Mouse (Mus musculus): Measurements from ENCODE around the gene Mrps7. TPM values are rescaled to one million over a fixed set of nuclear protein-coding genes. Genes with fewer than 3 reads are reported as not detected.

Mrps7 gene
- polyA plus RNA-seq, 1 experiment from 2014 or later: 95.6 TPM

GRCm38 (mm10) chr11:115598309-115598708, 5.4 kb upstream of the Mrps7 start:
- Histone ChIP-seq H3K9me3 (ENCODE audit: low read depth, low read length) (no peaks in the 10 kb centered on the region), H3K4me1 (ENCODE audit: insufficient read depth) (peaks cover 7% of the 10 kb centered on the region), H3K36me3 (ENCODE audit: insufficient read depth) (peaks cover 55% of the 10 kb centered on the region), H3K27ac (ENCODE audit: low read depth) (no peak overlapping the region), H3K9ac (no peak overlapping the region), H3K4me2 (no peak overlapping the region), H3K4me3 (ENCODE audit: low read depth, low read length) (no peak overlapping the region), H3K27me3 (ENCODE audit: insufficient read depth, low read length) (no peaks in the 10 kb centered on the region)
- ATAC-seq (ENCODE audit: insufficient read depth) (no peak), DNase-seq (no peak)
- 90% methylated on average over 4 of the region's 4 CpGs for WGBS
- TF ChIP-seq CTCF (IDR thresholded peaks at IDR 0.05; ENCODE audit: low read depth): no peak

GRCm38 (mm10) chr11:115599722-115600121, 4.0 kb upstream of the Mrps7 start:
- ATAC-seq (ENCODE audit: insufficient read depth): no peak
- H3K36me3 ChIP-seq (ENCODE audit: insufficient read depth): peaks cover 42% of the 10 kb centered on the region

GRCm38 (mm10) chr11:115600743-115601142, 3.0 kb upstream of the Mrps7 start:
- H3K36me3 ChIP-seq (ENCODE audit: insufficient read depth): peaks cover 41% of the 10 kb centered on the region
- 89% methylated on average over 15 of the region's 15 CpGs for WGBS
- DNase-seq (no peak), ATAC-seq (ENCODE audit: insufficient read depth) (no peak)
- no peak for TF ChIP-seq CTCF (IDR thresholded peaks at IDR 0.05; ENCODE audit: low read depth)
- no peak overlapping the region for H3K9ac ChIP-seq
- no peak overlapping the region for H3K4me2 ChIP-seq
- H3K27me3 ChIP-seq (ENCODE audit: insufficient read depth, low read length): no peaks in the 10 kb centered on the region
- no peaks in the 10 kb centered on the region for H3K9me3 ChIP-seq (ENCODE audit: low read depth, low read length)
- no peak overlapping the region for H3K27ac ChIP-seq (ENCODE audit: low read depth)
- H3K4me1 ChIP-seq (ENCODE audit: insufficient read depth): peaks cover 13% of the 10 kb centered on the region
- H3K4me3 ChIP-seq (ENCODE audit: low read depth, low read length): no peak overlapping the region

More at GRCm38 (mm10) chr11:115599722-115600121, 4.0 kb upstream of the Mrps7 start:
- Histone ChIP-seq H3K4me3 (ENCODE audit: low read depth, low read length) (no peak overlapping the region), H3K27ac (ENCODE audit: low read depth) (no peak overlapping the region), H3K4me2 (no peak overlapping the region), H3K4me1 (ENCODE audit: insufficient read depth) (peaks cover 9% of the 10 kb centered on the region), H3K27me3 (ENCODE audit: insufficient read depth, low read length) (no peaks in the 10 kb centered on the region), H3K9ac (no peak overlapping the region), H3K9me3 (ENCODE audit: low read depth, low read length) (no peaks in the 10 kb centered on the region)
- WGBS: 94% methylated on average over 7 of the region's 7 CpGs
- no peak for DNase-seq
- no peak for TF ChIP-seq CTCF (IDR thresholded peaks at IDR 0.05; ENCODE audit: low read depth)

- Histone ChIP-seq H3K36me3 (ENCODE audit: insufficient read depth) (peaks cover 41% of the 10 kb centered on the region), H3K4me2 (no peak overlapping the region), H3K4me3 (ENCODE audit: low read depth, low read length) (no peak overlapping the region), H3K9ac (no peak overlapping the region), H3K27ac (ENCODE audit: low read depth) (no peak overlapping the region), H3K27me3 (ENCODE audit: insufficient read depth, low read length) (no peaks in the 10 kb centered on the region), H3K9me3 (ENCODE audit: low read depth, low read length) (no peaks in the 10 kb centered on the region), H3K4me1 (ENCODE audit: insufficient read depth) (peaks cover 13% of the 10 kb centered on the region)
- WGBS: 74% methylated on average over 4 of the region's 4 CpGs
- DNase-seq (no peak), ATAC-seq (ENCODE audit: insufficient read depth) (no peak)
- TF ChIP-seq CTCF (IDR thresholded peaks at IDR 0.05; ENCODE audit: low read depth): no peak
Measured at GRCm38 (mm10) chr11:115601174-115601573, 2.6 kb upstream of the Mrps7 start.

- Histone ChIP-seq H3K4me3 (ENCODE audit: low read depth, low read length) (peak overlapping the region; percentile 98), H3K4me1 (ENCODE audit: insufficient read depth) (peaks cover 13% of the 10 kb centered on the region), H3K27me3 (ENCODE audit: insufficient read depth, low read length) (no peaks in the 10 kb centered on the region), H3K36me3 (ENCODE audit: insufficient read depth) (peaks cover 42% of the 10 kb centered on the region), H3K9me3 (ENCODE audit: low read depth, low read length) (no peaks in the 10 kb centered on the region), H3K27ac (ENCODE audit: low read depth) (peak overlapping the region; percentile 85; the same call in 1 of the 2 replicates), H3K4me2 (peak overlapping the region; percentile 94), H3K9ac (peak overlapping the region; percentile 94)
- DNase-seq: no peak
- TF ChIP-seq CTCF (IDR thresholded peaks at IDR 0.05; ENCODE audit: low read depth): no peak
- 5% methylated on average over 15 of the region's 15 CpGs for WGBS
- ATAC-seq (ENCODE audit: insufficient read depth): no peak
Measured at GRCm38 (mm10) chr11:115603128-115603475, 623 bp upstream of the Mrps7 start.

- H3K9ac ChIP-seq: peak overlapping the region; percentile 94
- peak overlapping the region; percentile 98 for H3K4me3 ChIP-seq (ENCODE audit: low read depth, low read length)
- peak overlapping the region; percentile 85 for H3K27ac ChIP-seq (ENCODE audit: low read depth)
- H3K4me2 ChIP-seq: peak overlapping the region; percentile 94
- peaks cover 13% of the 10 kb centered on the region for H3K4me1 ChIP-seq (ENCODE audit: insufficient read depth)
- H3K27me3 ChIP-seq (ENCODE audit: insufficient read depth, low read length): no peaks in the 10 kb centered on the region
- no peaks in the 10 kb centered on the region for H3K9me3 ChIP-seq (ENCODE audit: low read depth, low read length)
- no peak for DNase-seq
- H3K36me3 ChIP-seq (ENCODE audit: insufficient read depth): peaks cover 54% of the 10 kb centered on the region
- ATAC-seq (ENCODE audit: insufficient read depth): peak; percentile 25; the same call in 1 of the 2 replicates
- under 1% methylated on average over 26 of the region's 26 CpGs for WGBS
- TF ChIP-seq CTCF (IDR thresholded peaks at IDR 0.05; ENCODE audit: low read depth): no peak
Measured at GRCm38 (mm10) chr11:115604304-115604696, 575 bp downstream of the Mrps7 start.

GRCm38 (mm10) chr11:115606733-115607132, 3.0 kb downstream of the Mrps7 start:
- DNase-seq (no peak), ATAC-seq (ENCODE audit: insufficient read depth) (no peak)
- peaks cover 45% of the 10 kb centered on the region for H3K36me3 ChIP-seq (ENCODE audit: insufficient read depth)
- no peaks in the 10 kb centered on the region for H3K27me3 ChIP-seq (ENCODE audit: insufficient read depth, low read length)
- H3K9me3 ChIP-seq (ENCODE audit: low read depth, low read length): no peaks in the 10 kb centered on the region
- no peak overlapping the region for H3K4me2 ChIP-seq
- 95% methylated on average over 18 of the region's 18 CpGs for WGBS
- H3K9ac ChIP-seq: no peak overlapping the region
- H3K27ac ChIP-seq (ENCODE audit: low read depth): no peak overlapping the region
- no peak overlapping the region for H3K4me3 ChIP-seq (ENCODE audit: low read depth, low read length)
- TF ChIP-seq CTCF (IDR thresholded peaks at IDR 0.05; ENCODE audit: low read depth): no peak
- peaks cover 15% of the 10 kb centered on the region for H3K4me1 ChIP-seq (ENCODE audit: insufficient read depth)

Measured in lung, embryonic 14.5 days (tissue).